ENCODE assay signal across 8 mouse cellular contexts in the genomic region with DNA sequence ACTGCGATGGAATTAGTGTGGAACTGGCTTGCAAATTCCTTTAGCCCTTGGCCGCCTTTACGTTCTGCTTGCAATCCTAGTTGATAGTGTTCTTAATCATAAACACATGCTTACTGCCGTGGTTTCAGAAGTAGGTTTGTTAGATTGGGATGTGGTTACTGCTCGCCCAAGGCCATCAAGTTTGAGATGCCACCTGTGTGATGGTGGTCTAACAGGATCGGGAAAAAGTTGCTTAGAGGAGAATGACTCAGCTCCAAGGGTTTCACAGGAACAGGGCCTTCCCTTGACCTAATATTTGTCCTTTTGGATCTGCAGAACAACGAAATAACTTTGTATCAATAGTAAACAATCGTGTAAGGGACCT. TPM values are rescaled to one million over a fixed set of nuclear protein-coding genes. Genes with fewer than 3 reads are reported as not detected.
DNase-seq lines count a peak whose midpoint lies in the region; ATAC-seq and TF ChIP-seq lines count a peak whose summit lies in the region.

No protein-coding gene starts in this region.

- no peak for TF ChIP-seq POLR2A in olfactory bulb, adult 2 months (IDR thresholded peaks at IDR 0.05; ENCODE audit: insufficient read depth, low read depth, low read length)

- no peak for TF ChIP-seq CTCF in lung, embryonic 14.5 days (IDR thresholded peaks at IDR 0.05; ENCODE audit: low read depth)
- no peak for TF ChIP-seq CTCF in olfactory bulb, adult 2 months (IDR thresholded peaks at IDR 0.05; ENCODE audit: insufficient read depth, low read depth, low read length)

- no peaks in the 10 kb centered on the region for H3K9me3 ChIP-seq in lung, embryonic 14.5 days (ENCODE audit: low read depth, low read length)
- H3K9me3 ChIP-seq in embryonic facial prominence, embryonic 12.5 days, result no peaks in the 10 kb centered on the region
- H3K9me3 ChIP-seq in limb, embryonic 10.5 days (replicated peaks), result no peaks in the 10 kb centered on the region

- peak overlapping the region; percentile 52 for H3K4me3 ChIP-seq in lung, embryonic 14.5 days (ENCODE audit: low read depth, low read length)
- H3K4me3 ChIP-seq in embryonic facial prominence, embryonic 12.5 days, result peak overlapping the region; percentile 63
- peak overlapping the region; percentile 76 for H3K4me3 ChIP-seq in limb, embryonic 10.5 days
- peak overlapping the region; percentile 72 for H3K4me3 ChIP-seq in olfactory bulb, adult 2 months (ENCODE audit: insufficient read depth, low read depth, low read length)

- H3K27ac ChIP-seq in lung, embryonic 14.5 days (ENCODE audit: low read depth), result no peak overlapping the region
- H3K27ac ChIP-seq in embryonic facial prominence, embryonic 12.5 days, result peak overlapping the region; percentile 81
- peak overlapping the region; percentile 85 for H3K27ac ChIP-seq in limb, embryonic 10.5 days
- H3K27ac ChIP-seq in olfactory bulb, adult 2 months (ENCODE audit: insufficient read depth, low read depth, low read length), result no peak overlapping the region

- H3K4me1 ChIP-seq in lung, embryonic 14.5 days (ENCODE audit: insufficient read depth), result no peaks in the 10 kb centered on the region
- peaks cover 10% of the 10 kb centered on the region for H3K4me1 ChIP-seq in embryonic facial prominence, embryonic 12.5 days
- peaks cover 27% of the 10 kb centered on the region for H3K4me1 ChIP-seq in limb, embryonic 10.5 days
- peaks cover 3% of the 10 kb centered on the region for H3K4me1 ChIP-seq in olfactory bulb, adult 2 months (ENCODE audit: control insufficient read depth, insufficient read depth, low read length)

- peak overlapping the region; percentile 70 for H3K4me2 ChIP-seq in lung, embryonic 14.5 days
- H3K4me2 ChIP-seq in embryonic facial prominence, embryonic 12.5 days (replicated peaks), result peak overlapping the region; percentile 76

- no peak for DNase-seq in lung, embryonic 14.5 days
- no peak for DNase-seq in lung, postnatal 25 days (ENCODE audit: low spot score)
- DNase-seq in limb, embryonic 10.5 days (ENCODE audit: low spot score), result no peak
- DNase-seq in right cerebral cortex, postnatal 4 days, result no peak
- no peak for DNase-seq in embryo, embryonic 9.5 days (ENCODE audit: extremely low spot score)

- ATAC-seq in lung, embryonic 14.5 days (ENCODE audit: insufficient read depth), result no peak
- no peak for ATAC-seq in embryonic facial prominence, embryonic 12.5 days (ENCODE audit: insufficient number of reproducible peaks, insufficient read depth, low FRiP score, low TSS enrichment)
- no peak for ATAC-seq in frontal cortex, adult (ENCODE audit: low TSS enrichment)

- 18% methylated on average over 8 of the region's 8 CpGs for WGBS in lung, embryonic 14.5 days
- whole genome bisulfite sequencing in embryonic facial prominence, embryonic 12.5 days, result 19% methylated on average over 8 of the region's 8 CpGs
- 20% methylated on average over 8 of the region's 8 CpGs for WGBS in limb, embryonic 10.5 days
- WGBS in olfactory bulb, adult 2 months, result 17% methylated on average over 8 of the region's 8 CpGs

- peaks cover 5% of the 10 kb centered on the region; the same call in 1 of the 2 replicates for H3K36me3 ChIP-seq in lung, embryonic 14.5 days (ENCODE audit: insufficient read depth)
- H3K36me3 ChIP-seq in embryonic facial prominence, embryonic 12.5 days, result peaks cover 18% of the 10 kb centered on the region
- peaks cover 17% of the 10 kb centered on the region for H3K36me3 ChIP-seq in limb, embryonic 10.5 days

- H3K27me3 ChIP-seq in lung, embryonic 14.5 days (ENCODE audit: insufficient read depth, low read length), result no peaks in the 10 kb centered on the region
- H3K27me3 ChIP-seq in embryonic facial prominence, embryonic 12.5 days, result no peaks in the 10 kb centered on the region
- no peaks in the 10 kb centered on the region for H3K27me3 ChIP-seq in limb, embryonic 10.5 days (ENCODE audit: low read depth, poor library complexity, severe bottlenecking)

- H3K9ac ChIP-seq in lung, embryonic 14.5 days, result peak overlapping the region; percentile 57
- H3K9ac ChIP-seq in embryonic facial prominence, embryonic 12.5 days, result peak overlapping the region; percentile 62

RNA-seq across cellular contexts. Expression of gene Abhd4, which starts 5.7 kb away (rescaled TPM):
- polyA plus RNA-seq in lung, embryonic 14.5 days (2014; fragmentation: Nextera tagmentation; extraction: Ambion mirVana), result 42.1 and 49.1 TPM in 2 replicates
- polyA plus RNA-seq in embryonic facial prominence, embryonic 12.5 days (2016; fragmentation: Nextera tagmentation; extraction: Ambion mirVana), result 51.5 and 51.9 TPM in 2 replicates
- polyA plus RNA-seq in limb, embryonic 10.5 days (2016; fragmentation: Nextera tagmentation; extraction: Ambion mirVana), result 32.2 and 37.7 TPM in 2 replicates
- polyA plus RNA-seq in olfactory bulb, adult 2 months (2012; ENCODE audit: insufficient read depth, insufficient read length, low replicate concordance, missing spikeins), result not detected in 2 replicates

RNA-seq across cellular contexts. Expression of gene Dad1, which starts 5.8 kb away (rescaled TPM):
- polyA plus RNA-seq in lung, embryonic 14.5 days (2014; fragmentation: Nextera tagmentation; extraction: Ambion mirVana), result 382 and 393 TPM in 2 replicates
- polyA plus RNA-seq in embryonic facial prominence, embryonic 12.5 days (2016; fragmentation: Nextera tagmentation; extraction: Ambion mirVana), result 264 and 270 TPM in 2 replicates
- polyA plus RNA-seq in limb, embryonic 10.5 days (2016; fragmentation: Nextera tagmentation; extraction: Ambion mirVana), result 234 and 239 TPM in 2 replicates
- polyA plus RNA-seq in olfactory bulb, adult 2 months (2012; ENCODE audit: insufficient read depth, insufficient read length, low replicate concordance, missing spikeins), result not detected in 2 replicates

RNA-seq across cellular contexts. Expression of gene Olfr49, which starts 25.0 kb away (rescaled TPM):
- not detected in 2 replicates for polyA plus RNA-seq in lung, embryonic 14.5 days (2014; fragmentation: Nextera tagmentation; extraction: Ambion mirVana)
- not detected in 2 replicates for polyA plus RNA-seq in embryonic facial prominence, embryonic 12.5 days (2016; fragmentation: Nextera tagmentation; extraction: Ambion mirVana)
- polyA plus RNA-seq in limb, embryonic 10.5 days (2016; fragmentation: Nextera tagmentation; extraction: Ambion mirVana), result not detected in 2 replicates
- polyA plus RNA-seq in olfactory bulb, adult 2 months (2012; ENCODE audit: insufficient read depth, insufficient read length, low replicate concordance, missing spikeins), result not detected in 2 replicates

Comparison
In these comparisons a context has a peak if more than half of its experiments do, and no peak if none do; other contexts are left out.
1. H3K27ac ChIP-seq: peak in embryonic facial prominence, embryonic 12.5 days (single experiment) and limb, embryonic 10.5 days (single experiment); none in lung, embryonic 14.5 days (single experiment) and olfactory bulb, adult 2 months (single experiment).
2. RNA of gene Dad1, which starts 5.8 kb away (polyA plus RNA-seq): 382 to 393 TPM in lung, embryonic 14.5 days, 264 to 270 TPM in embryonic facial prominence, embryonic 12.5 days and 234 to 239 TPM in limb, embryonic 10.5 days; not detected in olfactory bulb, adult 2 months; every median in the first group is over 100 times any median in the second.
3. Peak in every context shown above with its lines, with median percentiles within 50 percentile points of each other: H3K4me3 ChIP-seq.